Mouse (Mus musculus) hindbrain, postnatal 0 days (tissue): ENCODE results near the gene Mybph. TPM values are rescaled to one million over a fixed set of nuclear protein-coding genes. Genes with fewer than 3 reads are reported as not detected.
A peak's percentile ranks its signal among the peaks of the same experiment; 100 is the strongest.

Source experiments
- ATAC-seq: fragments of 200-750 bp; cut with Nextera tagmentation; 2 replicates; pipeline ENCODE4 v1.8.0; 2017; ENCODE audit warnings: mild to moderate bottlenecking, moderate TSS enrichment, moderate library complexity
- DNase-seq: peaks from one replicate; pipeline ENCODE4 v3.0.0-alpha.2; 2015; ENCODE audit warnings: low spot score
- H3K27ac ChIP-seq: fragments of 300-500 bp; sonication (generic); 2 replicates; pipeline ENCODE4 v1.5.1; 2014; ENCODE audit warnings: mild to moderate bottlenecking
- H3K27me3 ChIP-seq: fragments of 300-500 bp; sonication (generic); 2 replicates; pipeline ENCODE4 v1.6.1; 2014; ENCODE audit warnings: low read length, mixed read lengths; ENCODE audit not compliant: insufficient read depth
- H3K36me3 ChIP-seq: fragments of 300-500 bp; sonication (generic); 2 replicates; pipeline ENCODE4 v1.6.1; 2014; ENCODE audit warnings: low read length, mixed read lengths; ENCODE audit not compliant: insufficient read depth
- H3K4me1 ChIP-seq: fragments of 300-500 bp; sonication (generic); 2 replicates; pipeline ENCODE4 v1.6.1; 2014; ENCODE audit warnings: antibody characterized with exemption, low read length, mixed read lengths; ENCODE audit not compliant: insufficient read depth
- H3K4me2 ChIP-seq: fragments of 300-500 bp; sonication (generic); 2 replicates; pipeline ENCODE4 v1.6.1; 2014; ENCODE audit warnings: low read depth, mild to moderate bottlenecking, low read length, moderate library complexity, mixed read lengths
- H3K4me3 ChIP-seq: fragments of 300-500 bp; sonication (generic); 2 replicates; pipeline ENCODE4 v1.5.1; 2014; ENCODE audit warnings: low read length
- H3K9ac ChIP-seq: fragments of 300-500 bp; sonication (generic); replicated peaks from 2 replicates; pipeline ENCODE4 v1.6.1; 2014; ENCODE audit warnings: mild to moderate bottlenecking, low read length, moderate library complexity, mixed read lengths
- H3K9me3 ChIP-seq: fragments of 300-500 bp; sonication (generic); 2 replicates; pipeline ENCODE4 v1.6.1; 2016; ENCODE audit warnings: low read length, mixed read lengths
- CTCF ChIP-seq: IDR thresholded peaks from 2 replicates; pipeline ENCODE4 v1.5.1; 2016; ENCODE audit warnings: antibody characterized with exemption, control low read depth, low read depth
- WGBS: fragments of 180-500 bp; shearing (Covaris S2); extraction: QIAGEN DNeasy Blood & Tissue Kit; methylation state at CpG from one replicate; pipeline ENCODE4 v1.1.7; 2014; 5-methylcytosine and 5-hydroxymethylcytosine counted together
- polyA plus RNA-seq: library from polyadenylated mRNA; unstranded; fragments of >200 nt; fragmentation: Nextera tagmentation; extraction: Ambion mirVana; gene quantifications from 2 replicates; pipeline ENCODE4 v1.2.1, GENCODE M21; 2015
- total RNA-seq: library from RNA; depleted of rRNA; stranded (reverse); fragments of >200 nt; gene quantifications from 2 replicates; pipeline ENCODE4 v1.2.3, GENCODE M21; 2014

The Mybph gene
- total and polyA plus RNA-seq, 2 experiments from 2014 or later: 0.08 TPM; not detected in 1

DNA sequence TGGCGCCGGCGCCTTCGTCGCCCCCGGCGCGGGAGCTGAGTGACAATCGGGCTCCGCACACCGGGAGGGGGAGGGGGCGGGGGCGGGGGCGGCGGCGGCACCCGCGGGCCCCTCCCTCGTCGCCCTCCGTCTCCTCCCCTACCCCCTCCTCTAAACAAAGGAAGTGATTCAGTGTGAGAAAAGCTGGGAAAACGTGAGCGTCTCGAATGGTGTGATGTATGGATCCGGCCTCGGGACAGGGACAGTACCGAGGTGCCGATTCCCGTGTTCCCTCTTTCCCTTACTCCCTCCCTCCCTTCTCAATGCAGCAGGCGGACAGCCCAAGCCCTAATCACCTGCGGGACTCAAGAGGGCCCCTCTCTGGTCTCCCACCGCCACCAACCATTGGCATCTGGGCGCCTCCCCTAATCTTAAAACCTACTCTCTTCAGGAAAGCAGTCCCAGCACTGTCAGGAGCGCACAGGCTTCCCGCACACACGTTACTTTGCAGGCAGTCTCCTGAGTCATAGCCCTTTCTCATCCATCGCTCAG is 42.2 kb downstream of the Mybph start, which contains the start of gene Adora1:
Gene Adora1, minus strand, starts transcription at position 41 of the 531 bp plus-strand sequence.
- ATAC-seq: no peak; the same call in 1 of the 2 replicates

GRCm38 (mm10) chr1:134236142-134236541 is 42.9 kb downstream of the Mybph start:
- Histone ChIP-seq H3K9me3 (no peaks in the 10 kb centered on the region), H3K4me1 (peaks cover 27% of the 10 kb centered on the region), H3K36me3 (no peaks in the 10 kb centered on the region), H3K4me3 (no peak overlapping the region), H3K27ac (no peak overlapping the region; the same call in 1 of the 2 replicates), H3K4me2 (peak overlapping the region; percentile 77; the same call in 1 of the 2 replicates), H3K9ac (no peak overlapping the region), H3K27me3 (no peaks in the 10 kb centered on the region; the same call in 1 of the 2 replicates)
- 35% methylated on average over 3 of the region's 3 CpGs for WGBS
- TF ChIP-seq CTCF: no peak
- DNase-seq: no peak
- ATAC-seq: no peak

More for the DNA sequence above, 42.2 kb downstream of the Mybph start, which contains the start of gene Adora1:
- TF ChIP-seq CTCF: no peak
- Histone ChIP-seq H3K9me3 (no peaks in the 10 kb centered on the region), H3K4me1 (peaks cover 33% of the 10 kb centered on the region), H3K27ac (peak within 1 kb of the TSS; percentile 61), H3K27me3 (no peaks in the 10 kb centered on the region; the same call in 1 of the 2 replicates), H3K36me3 (no peaks in the 10 kb centered on the region), H3K9ac (peak within 1 kb of the TSS; percentile 46), H3K4me3 (peak within 1 kb of the TSS; percentile 47), H3K4me2 (peak within 1 kb of the TSS; percentile 77)
- no peak for DNase-seq
- WGBS: 1% methylated on average over 34 of the region's 37 CpGs

- no peak overlapping the region for H3K9ac ChIP-seq
- WGBS: 89% methylated on average over 3 of the region's 3 CpGs
- TF ChIP-seq CTCF: no peak
- no peak for ATAC-seq
- H3K4me2 ChIP-seq: no peak overlapping the region
- no peak overlapping the region for H3K27ac ChIP-seq
- no peaks in the 10 kb centered on the region; the same call in 1 of the 2 replicates for H3K27me3 ChIP-seq
- peaks cover 18% of the 10 kb centered on the region for H3K4me1 ChIP-seq
- H3K36me3 ChIP-seq: no peaks in the 10 kb centered on the region
- DNase-seq: no peak
- no peak overlapping the region for H3K4me3 ChIP-seq
- H3K9me3 ChIP-seq: no peaks in the 10 kb centered on the region
These were observed 44.2 kb downstream of the Mybph start for GRCm38 (mm10) chr1:134237438-134237837.

GRCm38 (mm10) chr1:134240701-134241100 is 47.5 kb downstream of the Mybph start:
- H3K9me3 ChIP-seq: no peaks in the 10 kb centered on the region
- no peak for TF ChIP-seq CTCF
- ATAC-seq (no peak), DNase-seq (no peak)
- H3K9ac ChIP-seq: no peak overlapping the region
- no peak overlapping the region for H3K4me2 ChIP-seq
- no peak overlapping the region for H3K27ac ChIP-seq
- H3K4me3 ChIP-seq: no peak overlapping the region
- H3K27me3 ChIP-seq: no peaks in the 10 kb centered on the region; the same call in 1 of the 2 replicates
- WGBS: 84% methylated on average over 9 of the region's 9 CpGs
- H3K4me1 ChIP-seq: peaks cover 10% of the 10 kb centered on the region; the same call in 1 of the 2 replicates
- no peaks in the 10 kb centered on the region for H3K36me3 ChIP-seq

- no peak overlapping the region for H3K4me2 ChIP-seq
- DNase-seq (peak; percentile 12), ATAC-seq (no peak)
- H3K4me1 ChIP-seq: peaks cover 8% of the 10 kb centered on the region; the same call in 1 of the 2 replicates
- no peaks in the 10 kb centered on the region; the same call in 1 of the 2 replicates for H3K27me3 ChIP-seq
- H3K36me3 ChIP-seq: no peaks in the 10 kb centered on the region
- 67% methylated on average over 8 of the region's 8 CpGs for WGBS
- no peaks in the 10 kb centered on the region for H3K9me3 ChIP-seq
- no peak overlapping the region for H3K27ac ChIP-seq
- H3K4me3 ChIP-seq: no peak overlapping the region
- no peak overlapping the region for H3K9ac ChIP-seq
- no peak for TF ChIP-seq CTCF
These were observed 48.0 kb downstream of the Mybph start for GRCm38 (mm10) chr1:134241298-134241697.

DNA sequence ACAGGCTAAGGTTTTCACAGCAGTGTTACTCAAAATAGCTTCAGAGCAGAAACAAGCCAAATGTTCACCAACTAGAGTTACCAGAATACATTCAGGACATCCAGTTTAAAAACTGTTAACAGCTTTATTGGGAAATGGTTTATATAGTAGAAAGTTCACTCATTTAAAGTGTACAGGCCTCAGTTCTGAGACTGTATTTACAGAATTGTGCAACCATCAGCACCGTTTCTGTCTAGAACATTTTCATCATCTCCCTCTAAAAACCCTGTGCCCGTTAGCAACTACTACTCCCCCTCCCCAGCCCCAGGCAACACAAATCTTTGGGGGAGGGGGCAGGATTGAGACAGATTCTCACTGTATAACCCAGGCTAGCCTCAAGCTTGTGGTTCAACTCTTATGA is 49.0 kb downstream of the Mybph start:
- 75% methylated on average over 2 of the region's 2 CpGs for WGBS
- ATAC-seq (no peak), DNase-seq (no peak)
- Histone ChIP-seq H3K9ac (no peak overlapping the region), H3K9me3 (no peaks in the 10 kb centered on the region), H3K4me1 (peaks cover 8% of the 10 kb centered on the region; the same call in 1 of the 2 replicates), H3K4me2 (no peak overlapping the region), H3K27ac (no peak overlapping the region), H3K27me3 (no peaks in the 10 kb centered on the region), H3K4me3 (no peak overlapping the region), H3K36me3 (no peaks in the 10 kb centered on the region)
- no peak for TF ChIP-seq CTCF

DNA sequence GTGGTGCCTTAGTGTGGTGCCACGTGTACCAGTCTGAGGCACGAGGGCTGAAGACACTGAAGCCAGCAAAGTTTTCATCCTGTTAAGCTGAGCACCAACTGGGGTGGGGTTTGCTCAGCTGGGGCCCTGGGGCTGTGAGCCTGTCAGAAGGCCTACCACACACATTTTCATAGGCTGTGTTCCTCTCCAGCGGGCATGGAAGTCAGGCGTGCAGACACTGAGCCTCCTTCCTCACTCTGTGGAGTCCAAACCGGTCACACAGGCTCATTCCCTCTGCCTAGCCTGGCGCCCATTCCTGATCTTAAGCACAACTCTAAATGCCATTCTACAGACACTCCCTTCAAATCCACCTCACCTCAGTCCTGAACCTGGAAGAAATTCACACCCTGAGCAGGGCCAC is 50.3 kb downstream of the Mybph start:
- ATAC-seq (no peak), DNase-seq (no peak)
- Histone ChIP-seq H3K9ac (no peak overlapping the region), H3K36me3 (no peaks in the 10 kb centered on the region), H3K27ac (no peak overlapping the region), H3K27me3 (no peaks in the 10 kb centered on the region), H3K9me3 (no peaks in the 10 kb centered on the region), H3K4me2 (0 out of 2 replicates have a peak overlapping the region, but pooled peaks have one; percentile 49), H3K4me3 (no peak overlapping the region), H3K4me1 (peaks cover 8% of the 10 kb centered on the region; the same call in 1 of the 2 replicates)
- TF ChIP-seq CTCF: no peak
- 75% methylated on average over 6 of the region's 6 CpGs for WGBS
